Mouse (Mus musculus) liver, adult (tissue): ENCODE measurements around the gene Nsmce4a.

Experiments
- GATA4 ChIP-seq: IDR thresholded peaks from 2 replicates; pipeline ENCODE4 v1.6.1; 2014; ENCODE audit warnings: mild to moderate bottlenecking, low read length; ENCODE audit not compliant: insufficient replicate concordance

The Nsmce4a gene

GRCm38 (mm10) chr7:130518213-130519095, 54.5 kb downstream of the Nsmce4a start:
- no peak for TF ChIP-seq GATA4

GRCm38 (mm10) chr7:130510243-130510642, 62.7 kb downstream of the Nsmce4a start:
- TF ChIP-seq GATA4 = no peak

- no peak for TF ChIP-seq GATA4
Measured at GRCm38 (mm10) chr7:130503006-130503405, 69.9 kb downstream of the Nsmce4a start.

GRCm38 (mm10) chr7:130501499-130501898, 71.4 kb downstream of the Nsmce4a start:
- no peak for TF ChIP-seq GATA4

GRCm38 (mm10) chr7:130493346-130493745, 79.6 kb downstream of the Nsmce4a start:
- TF ChIP-seq GATA4 = no peak

GRCm38 (mm10) chr7:130492026-130492425, 80.9 kb downstream of the Nsmce4a start:
- TF ChIP-seq GATA4 = no peak
